Mouse (Mus musculus): ENCODE measurements at regions not wholly inside any gene's neighbourhood (a gene's known extent, or its start where the extent isn't known, plus 50 kb on each side); places are given as distances from the start of the nearest gene placed in this dataset.
"Not testable (repeated sequence)": the region's sequence is repeated elsewhere in the genome, so short reads cannot be mapped to it uniquely, and the experiment has no call there.

GRCm38 (mm10) chr14:53337446-53337845, 841.9 kb upstream of the Olfr1507 start:
- not testable (repeated sequence) for ATAC-seq (replicated peaks; ENCODE audit: insufficient number of reproducible peaks, low FRiP score, low TSS enrichment, poor library complexity, severe bottlenecking)

- ATAC-seq (replicated peaks; ENCODE audit: insufficient number of reproducible peaks, low FRiP score, low TSS enrichment, poor library complexity, severe bottlenecking): not testable (repeated sequence)
Measured at GRCm38 (mm10) chr14:53336705-53337104, 841.2 kb upstream of the Olfr1507 start.

- not testable (repeated sequence) for ATAC-seq (replicated peaks; ENCODE audit: insufficient number of reproducible peaks, low FRiP score, low TSS enrichment, poor library complexity, severe bottlenecking)
Measured at GRCm38 (mm10) chr14:53334451-53334850, 838.9 kb upstream of the Olfr1507 start.

GRCm38 (mm10) chr14:53331153-53331552, 835.6 kb upstream of the Olfr1507 start:
- ATAC-seq (replicated peaks; ENCODE audit: insufficient number of reproducible peaks, low FRiP score, low TSS enrichment, poor library complexity, severe bottlenecking): not testable (repeated sequence)

GRCm38 (mm10) chr14:53324367-53324766, 828.8 kb upstream of the Olfr1507 start:
- not testable (repeated sequence) for ATAC-seq (replicated peaks; ENCODE audit: insufficient number of reproducible peaks, low FRiP score, low TSS enrichment, poor library complexity, severe bottlenecking)

- ATAC-seq (replicated peaks; ENCODE audit: insufficient number of reproducible peaks, low FRiP score, low TSS enrichment, poor library complexity, severe bottlenecking): not testable (repeated sequence)
Measured at GRCm38 (mm10) chr14:53318512-53319309, 823.2 kb upstream of the Olfr1507 start.

- ATAC-seq (replicated peaks; ENCODE audit: insufficient number of reproducible peaks, low FRiP score, low TSS enrichment, poor library complexity, severe bottlenecking): not testable (repeated sequence)
Measured at GRCm38 (mm10) chr14:53312490-53312889, 816.9 kb upstream of the Olfr1507 start.

GRCm38 (mm10) chr14:53303179-53303578, 807.6 kb upstream of the Olfr1507 start:
- ATAC-seq (replicated peaks; ENCODE audit: insufficient number of reproducible peaks, low FRiP score, low TSS enrichment, poor library complexity, severe bottlenecking): not testable (repeated sequence)

- ATAC-seq (replicated peaks; ENCODE audit: insufficient number of reproducible peaks, low FRiP score, low TSS enrichment, poor library complexity, severe bottlenecking): not testable (repeated sequence)
Measured at GRCm38 (mm10) chr14:53302491-53302829, 806.9 kb upstream of the Olfr1507 start.

GRCm38 (mm10) chr14:53301722-53302490, 806.4 kb upstream of the Olfr1507 start:
- ATAC-seq (replicated peaks; ENCODE audit: insufficient number of reproducible peaks, low FRiP score, low TSS enrichment, poor library complexity, severe bottlenecking): not testable (repeated sequence)

- not testable (repeated sequence) for ATAC-seq (replicated peaks; ENCODE audit: insufficient number of reproducible peaks, low FRiP score, low TSS enrichment, poor library complexity, severe bottlenecking)
Measured at GRCm38 (mm10) chr14:53301110-53301509, 805.6 kb upstream of the Olfr1507 start.

GRCm38 (mm10) chr14:53299735-53300134, 804.2 kb upstream of the Olfr1507 start:
- ATAC-seq (replicated peaks; ENCODE audit: insufficient number of reproducible peaks, low FRiP score, low TSS enrichment, poor library complexity, severe bottlenecking): not testable (repeated sequence)

GRCm38 (mm10) chr14:53283350-53284141, 788.0 kb upstream of the Olfr1507 start:
- not testable (repeated sequence) for ATAC-seq (replicated peaks; ENCODE audit: insufficient number of reproducible peaks, low FRiP score, low TSS enrichment, poor library complexity, severe bottlenecking)

- not testable (repeated sequence) for ATAC-seq (replicated peaks; ENCODE audit: insufficient number of reproducible peaks, low FRiP score, low TSS enrichment, poor library complexity, severe bottlenecking)
Measured at GRCm38 (mm10) chr14:53273218-53273617, 777.7 kb upstream of the Olfr1507 start.

- ATAC-seq (replicated peaks; ENCODE audit: insufficient number of reproducible peaks, low FRiP score, low TSS enrichment, poor library complexity, severe bottlenecking): not testable (repeated sequence)
Measured at GRCm38 (mm10) chr14:53267693-53268092, 772.1 kb upstream of the Olfr1507 start.

- ATAC-seq (replicated peaks; ENCODE audit: insufficient number of reproducible peaks, low FRiP score, low TSS enrichment, poor library complexity, severe bottlenecking): not testable (repeated sequence)
Measured at GRCm38 (mm10) chr14:53255962-53256361, 760.4 kb upstream of the Olfr1507 start.

GRCm38 (mm10) chr14:53253470-53253869, 757.9 kb upstream of the Olfr1507 start:
- not testable (repeated sequence) for ATAC-seq (replicated peaks; ENCODE audit: insufficient number of reproducible peaks, low FRiP score, low TSS enrichment, poor library complexity, severe bottlenecking)

- ATAC-seq (replicated peaks; ENCODE audit: insufficient number of reproducible peaks, low FRiP score, low TSS enrichment, poor library complexity, severe bottlenecking): not testable (repeated sequence)
Measured at GRCm38 (mm10) chr14:53231142-53231541, 735.6 kb upstream of the Olfr1507 start.

- ATAC-seq (replicated peaks; ENCODE audit: insufficient number of reproducible peaks, low FRiP score, low TSS enrichment, poor library complexity, severe bottlenecking): not testable (repeated sequence)
Measured at GRCm38 (mm10) chr14:53224789-53225188, 729.2 kb upstream of the Olfr1507 start.

Data from monocyte, adult 5-6 weeks (primary cell).